Mouse (Mus musculus) kidney, embryonic 14.5 days (tissue): ENCODE results near the gene Slc2a2. TPM values are rescaled to one million over a fixed set of nuclear protein-coding genes. Genes with fewer than 3 reads are reported as not detected.
A peak's percentile ranks its signal among the peaks of the same experiment; 100 is the strongest.

Experiments used
- ATAC-seq: fragments of 200-750 bp; cut with Nextera tagmentation; 2 replicates; pipeline ENCODE4 v1.8.0; 2017; ENCODE audit warnings: moderate number of reproducible peaks, mild to moderate bottlenecking, moderate TSS enrichment, moderate library complexity; ENCODE audit not compliant: low FRiP score, low TSS enrichment
- H3K27ac ChIP-seq: fragments of 300-500 bp; sonication (generic); 2 replicates; pipeline ENCODE4 v1.5.1; 2014; ENCODE audit warnings: low read depth, mild to moderate bottlenecking, low read length, moderate library complexity, mixed read lengths
- H3K27me3 ChIP-seq: fragments of 300-500 bp; sonication (generic); 2 replicates; pipeline ENCODE4 v1.6.1; 2014; ENCODE audit warnings: mild to moderate bottlenecking, low read length; ENCODE audit not compliant: control insufficient read depth, insufficient read depth
- H3K36me3 ChIP-seq: fragments of 300-500 bp; sonication (generic); 2 replicates; pipeline ENCODE4 v1.6.1; 2014; ENCODE audit warnings: low read length, mixed read lengths; ENCODE audit not compliant: control insufficient read depth, insufficient read depth
- H3K4me1 ChIP-seq: fragments of 300-500 bp; sonication (generic); 2 replicates; pipeline ENCODE4 v1.6.1; 2014; ENCODE audit warnings: low read length, mixed read lengths; ENCODE audit not compliant: control insufficient read depth, insufficient read depth
- H3K4me2 ChIP-seq: fragments of 300-500 bp; sonication (generic); replicated peaks from 2 replicates; pipeline ENCODE4 v1.6.1; 2014; ENCODE audit warnings: low read depth, mild to moderate bottlenecking, low read length
- H3K4me3 ChIP-seq: fragments of 300-500 bp; sonication (generic); 2 replicates; pipeline ENCODE4 v1.5.1; 2014; ENCODE audit warnings: mild to moderate bottlenecking, low read length
- H3K9ac ChIP-seq: fragments of 300-500 bp; sonication (generic); 2 replicates; pipeline ENCODE4 v1.6.1; 2014; ENCODE audit warnings: low read depth, mild to moderate bottlenecking, low read length, moderate library complexity
- H3K9me3 ChIP-seq: fragments of 300-500 bp; sonication (generic); 2 replicates; pipeline ENCODE4 v1.6.1; 2016; ENCODE audit warnings: low read length; ENCODE audit not compliant: control insufficient read depth
- WGBS: fragments of 180-500 bp; shearing (Covaris S2); extraction: QIAGEN DNeasy Blood & Tissue Kit; methylation state at CpG from one replicate; pipeline ENCODE4 v1.1.7; 2014; 5-methylcytosine and 5-hydroxymethylcytosine counted together
- polyA plus RNA-seq: library from polyadenylated mRNA; unstranded; fragments of >200 nt; fragmentation: Nextera tagmentation; extraction: Ambion mirVana; gene quantifications from 2 replicates; pipeline ENCODE4 v1.2.1, GENCODE M21; 2014

The Slc2a2 gene
- polyA plus RNA-seq, 1 experiment from 2014 or later: 10.8 TPM

GRCm38 (mm10) chr3:28775958-28776357 lies 78.3 kb downstream of the Slc2a2 start:
- no peak overlapping the region for H3K4me2 ChIP-seq
- H3K27ac ChIP-seq: no peak overlapping the region
- no peaks in the 10 kb centered on the region for H3K36me3 ChIP-seq
- no peaks in the 10 kb centered on the region for H3K9me3 ChIP-seq
- no peak for ATAC-seq
- WGBS: 84% methylated on average over 1 of the region's 1 CpGs
- no peaks in the 10 kb centered on the region for H3K4me1 ChIP-seq
- no peak overlapping the region for H3K4me3 ChIP-seq
- no peaks in the 10 kb centered on the region for H3K27me3 ChIP-seq
- no peak overlapping the region for H3K9ac ChIP-seq

DNA sequence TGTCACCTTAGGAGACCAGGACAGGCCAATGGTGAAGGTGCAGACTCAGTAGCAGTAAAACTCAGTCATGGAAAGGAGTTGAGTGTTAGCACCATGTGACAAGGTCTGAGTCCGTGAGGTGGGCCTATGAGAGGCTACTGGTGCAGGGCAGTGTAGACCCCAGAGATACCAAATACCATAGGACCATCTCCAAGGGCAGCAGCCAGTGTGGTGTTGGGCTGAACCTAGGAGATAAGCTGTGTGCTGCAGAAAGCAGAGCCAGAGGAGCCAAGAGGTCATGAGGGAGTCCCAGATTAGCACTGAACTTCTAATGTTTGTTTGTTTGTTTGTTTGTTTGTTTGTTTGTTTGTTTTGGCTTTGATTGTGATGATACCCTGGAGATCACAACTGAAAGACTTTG lies 78.8 kb downstream of the Slc2a2 start:
- no peak for ATAC-seq
- no peaks in the 10 kb centered on the region for H3K27me3 ChIP-seq
- H3K4me3 ChIP-seq: no peak overlapping the region
- 80% methylated on average over 1 of the region's 1 CpGs for WGBS
- no peak overlapping the region for H3K9ac ChIP-seq
- H3K4me1 ChIP-seq: no peaks in the 10 kb centered on the region
- H3K27ac ChIP-seq: no peak overlapping the region
- no peaks in the 10 kb centered on the region for H3K36me3 ChIP-seq
- no peaks in the 10 kb centered on the region for H3K9me3 ChIP-seq
- no peak overlapping the region for H3K4me2 ChIP-seq

DNA sequence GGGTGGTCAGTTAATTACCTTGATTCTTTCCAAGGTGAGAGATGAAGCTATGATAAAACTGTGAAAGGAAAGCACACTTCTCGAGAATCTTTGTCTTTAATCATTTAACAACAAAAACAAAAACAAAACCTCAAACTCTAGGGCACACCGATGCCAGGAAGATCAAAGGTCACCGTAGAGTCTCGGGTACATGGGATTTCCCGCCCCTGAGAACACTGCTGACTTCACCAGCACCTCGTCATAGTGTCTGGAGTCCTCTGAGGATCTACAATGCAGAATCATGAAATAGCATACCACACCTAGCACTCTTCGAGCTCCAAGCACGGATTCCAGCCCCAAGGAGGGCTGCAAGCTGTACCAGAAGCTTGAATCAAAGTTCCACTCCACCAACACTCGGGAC lies 82.8 kb downstream of the Slc2a2 start:
- no peaks in the 10 kb centered on the region for H3K4me1 ChIP-seq
- no peaks in the 10 kb centered on the region for H3K9me3 ChIP-seq
- ATAC-seq: peak; percentile 16; the same call in 1 of the 2 replicates
- H3K36me3 ChIP-seq: no peaks in the 10 kb centered on the region
- no peak overlapping the region for H3K9ac ChIP-seq
- H3K4me3 ChIP-seq: peak overlapping the region; percentile 68; the same call in 1 of the 2 replicates
- H3K27me3 ChIP-seq: no peaks in the 10 kb centered on the region
- H3K27ac ChIP-seq: no peak overlapping the region
- peak overlapping the region; percentile 90 for H3K4me2 ChIP-seq
- 70% methylated on average over 9 of the region's 9 CpGs for WGBS

Other genes with a start within 250 kb of the Slc2a2 start
- gene Eif5a2, start 83.4 kb downstream of the Slc2a2 start, polyA plus RNA-seq: 6.7 and 10.9 TPM in 2 replicates
- 514 and 811 TPM in 2 replicates for gene Rpl22l1, start 107.5 kb downstream of the Slc2a2 start, polyA plus RNA-seq
- gene Gm1527, start 194.7 kb downstream of the Slc2a2 start, polyA plus RNA-seq: not detected in 2 replicates